Mouse (Mus musculus) retina, embryonic 14.5 days (tissue): ENCODE results near the gene Vipas39.

ENCODE experiments used
- DNase-seq: peaks from one replicate; pipeline ENCODE4 v3.0.0-alpha.2; 2015; ENCODE audit warnings: low spot score

The Vipas39 gene

DNA sequence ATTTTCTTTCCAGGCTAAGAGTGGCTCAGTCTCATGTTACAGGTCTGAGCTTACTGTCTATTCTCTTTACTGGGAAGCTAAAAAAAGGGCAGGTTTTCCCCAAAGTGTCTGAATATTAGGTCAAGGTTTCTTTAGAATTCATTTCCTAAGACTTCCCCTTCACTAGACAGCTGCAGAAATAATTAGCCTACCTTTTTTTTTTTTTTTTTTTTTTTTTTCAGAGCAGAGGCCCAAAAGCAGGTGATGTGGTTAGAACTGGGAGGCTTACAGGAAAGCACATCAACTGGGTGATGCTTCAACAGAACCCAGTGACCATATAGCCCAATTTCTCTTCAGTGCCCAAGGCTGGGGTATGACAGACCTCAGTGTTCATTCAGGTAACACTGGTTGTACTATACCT, 69.7 kb downstream of the Vipas39 start:
- no peak for DNase-seq

DNA sequence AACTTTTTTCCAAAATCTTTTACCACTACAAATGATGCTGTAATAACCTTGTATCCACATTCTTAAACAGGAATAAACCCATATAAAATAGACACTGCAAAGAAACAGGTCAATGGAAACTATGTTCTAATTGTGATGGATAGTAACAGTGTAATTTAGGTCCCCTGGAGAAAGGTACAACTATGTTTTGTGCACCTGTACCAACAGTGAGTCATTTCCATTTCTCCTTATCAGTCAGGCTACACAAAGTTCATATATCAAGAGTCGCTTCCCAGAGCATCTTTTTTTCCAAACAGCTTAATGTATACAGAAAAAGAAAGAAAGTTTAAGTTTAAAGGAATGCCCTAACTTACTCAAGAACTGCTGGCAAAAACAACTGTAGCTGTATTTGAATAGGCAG, 71.0 kb downstream of the Vipas39 start:
- no peak for DNase-seq

DNA sequence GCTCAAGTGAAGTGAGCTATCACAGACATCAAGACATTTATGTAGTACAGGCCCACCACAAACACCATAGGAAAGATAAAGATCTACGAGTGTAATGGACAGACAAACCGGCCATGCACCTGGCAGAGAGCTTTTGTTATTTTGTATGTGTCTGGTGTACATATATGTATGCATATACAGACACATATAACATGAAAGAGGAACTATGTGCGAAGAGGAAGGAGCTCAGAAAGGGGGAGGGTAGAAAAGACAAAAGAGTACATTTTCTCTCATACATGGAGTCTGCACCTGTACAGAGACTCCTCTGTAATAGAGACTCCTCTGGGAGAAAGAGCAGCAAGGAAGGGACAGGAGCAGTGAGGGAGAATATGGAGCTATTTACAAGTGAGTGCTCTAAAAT, 73.0 kb downstream of the Vipas39 start:
- DNase-seq = no peak
